Mouse (Mus musculus): Measurements from ENCODE around the gene Ano4. TPM values are rescaled to one million over a fixed set of nuclear protein-coding genes. Genes with fewer than 3 reads are reported as not detected.

Ano4 gene
- total RNA-seq, 2 experiments from 2014 or later: 18.7 to 23.1 TPM

DNA sequence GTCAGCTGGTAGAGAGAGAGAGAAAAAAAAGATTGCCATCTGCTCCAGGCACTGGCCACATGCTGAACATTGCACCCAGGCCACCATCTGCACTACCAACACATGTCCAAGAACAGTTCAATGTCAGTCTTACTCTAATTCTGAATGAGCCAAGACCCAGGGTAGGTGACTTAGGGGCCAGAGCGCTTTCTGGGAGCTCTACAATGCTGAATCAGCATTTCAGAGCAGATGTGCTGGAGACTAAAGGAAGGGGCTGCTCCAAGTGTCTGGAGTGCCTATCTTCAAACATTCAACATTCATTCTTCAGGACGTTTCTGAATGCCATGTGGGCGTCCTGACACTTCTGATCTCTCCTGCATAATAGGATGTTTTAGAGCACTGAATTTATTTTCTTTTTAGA lies 51.8 kb downstream of the Ano4 start:
- DNase-seq (ENCODE audit: low spot score in 2 of 2): no peak
- intact Hi-C loops (cut with DNase I): no loop called here

DNA sequence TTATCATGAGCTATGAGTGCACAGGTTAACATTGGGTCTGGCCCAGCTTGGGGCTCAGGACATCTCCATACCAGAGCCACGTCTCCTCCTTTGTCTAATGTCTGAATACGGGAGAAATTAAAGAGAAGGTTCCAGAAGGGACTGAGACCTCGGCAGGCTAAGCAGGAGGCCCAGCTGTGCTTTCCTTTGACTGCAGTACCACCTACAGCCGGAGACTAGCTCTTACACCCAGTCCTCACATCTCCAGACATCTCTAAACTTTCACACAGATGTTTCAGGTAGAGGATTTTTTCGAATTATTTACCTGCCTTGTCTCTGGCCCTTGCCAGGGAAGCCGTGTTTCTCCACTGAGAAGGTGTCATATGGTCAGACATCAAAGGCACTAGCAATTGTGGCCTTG lies 53.9 kb downstream of the Ano4 start:
- intact Hi-C loops (cut with DNase I): no loop called here
- peak in 1 of 2 experiments; percentile 14 for DNase-seq (ENCODE audit: low spot score in 2 of 2)

DNA sequence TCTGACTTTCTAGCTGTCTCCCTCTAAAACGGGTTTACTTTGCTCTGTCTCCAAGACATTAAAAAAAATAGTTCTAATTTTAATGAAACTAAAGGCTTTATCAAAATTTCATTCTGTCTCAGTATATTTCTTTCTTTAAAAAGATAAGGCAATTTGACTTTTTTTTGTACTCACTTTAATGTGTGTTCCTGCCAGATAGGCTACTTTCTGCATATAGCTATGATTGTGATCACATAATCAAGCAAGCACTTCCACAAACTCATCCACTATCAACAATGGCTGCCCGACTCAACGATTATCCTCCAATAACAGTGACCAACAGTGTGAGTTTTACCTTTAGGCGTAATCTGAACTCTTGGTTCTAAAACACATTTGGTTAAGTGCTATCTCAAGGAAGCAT lies 55.3 kb downstream of the Ano4 start:
- intact Hi-C loops (cut with DNase I): no loop called here
- no peak for DNase-seq (ENCODE audit: low spot score in 2 of 2)

DNA sequence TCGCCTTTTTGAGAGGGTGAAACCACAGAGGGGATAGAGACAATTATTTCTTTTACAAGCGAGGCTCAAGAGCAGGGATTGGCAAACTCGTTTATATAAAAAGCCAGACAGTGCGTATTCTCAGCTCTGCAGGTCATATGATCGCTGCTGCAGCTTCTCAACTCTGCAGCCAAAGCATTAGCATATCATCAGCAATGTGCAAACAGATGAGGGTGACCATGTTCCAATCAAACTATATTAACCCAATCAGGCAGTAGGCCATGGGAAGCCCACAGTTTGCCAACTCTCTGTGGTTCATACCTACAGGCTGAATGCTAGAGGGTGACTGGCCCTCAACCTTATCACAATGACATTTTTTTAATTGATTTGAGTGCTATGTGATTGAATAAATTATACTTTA lies 64.2 kb downstream of the Ano4 start:
- intact Hi-C loops (cut with DNase I): no loop called here
- DNase-seq (ENCODE audit: low spot score in 2 of 2): no peak

DNA sequence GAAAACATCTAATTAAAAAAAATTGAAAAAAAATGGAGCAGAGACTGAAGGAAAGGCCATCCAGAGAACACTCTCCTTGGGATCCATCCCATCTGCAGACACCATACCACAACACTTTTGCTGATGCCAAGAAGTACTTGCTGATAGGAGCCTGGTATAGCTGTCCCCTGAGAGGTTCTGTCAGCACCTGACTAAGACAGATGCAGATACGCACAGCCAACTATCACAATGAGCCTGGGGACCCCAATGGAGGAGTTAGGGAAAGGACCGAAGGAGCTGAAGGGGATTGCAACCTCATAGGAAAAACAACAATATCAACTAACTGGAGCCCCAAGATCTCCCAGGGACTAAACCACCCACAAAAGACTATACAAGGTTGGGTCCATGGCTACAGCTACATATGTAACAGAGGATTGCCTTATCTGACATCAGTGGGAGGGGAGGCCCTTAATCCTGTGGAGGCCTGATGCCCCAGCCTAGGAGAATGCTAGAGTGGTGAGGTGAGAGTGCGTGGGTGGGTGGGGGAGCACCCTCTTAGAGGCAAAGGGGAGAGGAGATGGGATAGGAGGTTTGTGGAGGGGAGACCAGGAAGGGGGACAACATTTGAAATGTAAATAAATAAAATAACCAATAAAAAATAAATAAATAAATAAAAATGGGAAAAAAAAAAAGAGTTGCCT lies 71.4 kb downstream of the Ano4 start:
- DNase-seq (ENCODE audit: low spot score in 2 of 2): no peak
- intact Hi-C loops (cut with DNase I): no loop called here

DNA sequence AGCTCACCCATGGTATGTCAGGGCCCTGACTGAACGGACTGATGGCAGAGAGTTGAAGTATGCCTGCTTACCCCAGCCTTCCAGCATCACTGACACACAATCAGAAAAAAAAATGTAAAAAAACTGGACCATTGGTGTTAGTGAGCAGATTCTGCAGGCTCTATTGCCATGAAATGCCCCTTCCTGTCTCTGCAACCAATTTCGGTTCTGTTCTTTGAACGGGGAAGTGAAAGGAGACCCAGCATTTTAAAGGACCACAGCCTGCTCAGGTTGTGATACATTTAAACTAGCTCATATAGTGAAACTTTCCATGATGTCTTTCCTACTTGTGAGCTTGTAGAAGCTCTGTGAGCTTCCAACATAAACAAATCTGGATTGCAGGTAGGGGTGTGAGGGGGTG lies 77.2 kb downstream of the Ano4 start:
- intact Hi-C loops (cut with DNase I): no loop called here
- DNase-seq (ENCODE audit: low spot score in 2 of 2): no peak

DNA sequence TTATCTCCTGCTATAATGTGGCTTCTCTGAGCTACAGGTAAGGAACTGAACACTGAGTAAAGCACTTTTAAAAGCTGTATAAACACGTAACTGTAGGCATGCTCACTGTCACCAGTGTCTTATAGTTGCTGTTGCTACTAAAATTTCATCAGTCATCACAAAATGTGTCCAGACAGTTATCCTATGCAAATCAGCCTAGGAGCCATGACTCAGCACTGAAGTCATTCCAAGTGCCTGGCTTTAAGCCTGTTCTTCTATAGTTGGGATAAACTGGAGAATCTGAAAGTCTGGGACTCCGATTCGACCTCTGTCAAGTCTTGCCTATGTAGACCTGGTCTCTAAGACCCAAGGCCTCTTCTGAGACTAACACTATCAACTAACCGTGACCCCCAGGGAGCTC lies 81.2 kb downstream of the Ano4 start:
- intact Hi-C loops (cut with DNase I): no loop called here
- DNase-seq (ENCODE audit: low spot score in 2 of 2): peak; percentile 45 to 48

DNA sequence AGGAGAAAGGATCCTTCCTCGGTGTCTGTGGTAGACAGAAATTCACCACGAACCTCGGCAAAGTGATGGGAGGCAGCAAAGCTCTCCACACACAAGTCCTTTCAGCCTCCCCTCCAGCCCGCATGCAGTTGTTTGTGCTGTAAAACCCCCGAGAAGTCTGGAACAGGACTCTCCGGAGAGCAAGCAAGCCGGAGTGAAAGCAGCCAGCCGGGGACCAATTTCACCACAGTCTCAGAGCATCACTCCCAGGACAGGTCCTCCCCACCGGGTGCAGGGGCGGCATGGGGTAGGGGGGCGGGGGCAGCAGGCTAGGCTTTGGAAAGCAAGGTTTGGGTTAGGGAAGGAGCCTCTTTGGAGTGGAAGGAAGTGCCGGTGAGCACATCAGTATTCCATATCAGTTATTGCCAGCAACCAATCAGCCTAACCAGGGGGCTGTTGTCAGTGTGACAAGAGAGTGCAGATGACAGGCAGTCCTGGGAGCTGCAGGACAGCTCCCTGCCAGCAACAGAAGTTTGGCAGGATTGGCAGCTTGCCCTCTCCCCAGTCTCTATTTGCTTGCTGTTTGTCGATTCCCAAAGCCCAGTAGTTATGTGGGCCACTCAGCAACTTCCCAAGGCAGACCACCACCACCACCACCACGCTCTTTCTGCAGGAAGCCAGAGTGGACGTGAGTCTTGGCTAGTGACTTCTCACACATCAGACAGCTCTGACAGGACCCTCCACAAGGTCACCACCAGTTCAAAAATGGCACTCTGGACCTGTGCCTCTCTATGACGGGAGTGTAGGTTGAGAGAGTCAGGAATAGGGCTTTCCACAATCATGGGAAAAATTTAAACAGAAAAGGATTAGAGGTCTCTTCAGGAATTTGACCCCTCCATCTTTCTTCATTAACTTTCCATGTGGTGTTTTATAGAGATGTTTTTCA lies 86.8 kb downstream of the Ano4 start:
- intact Hi-C loops (cut with DNase I): no loop called here
- DNase-seq (ENCODE audit: low spot score in 2 of 2): peak; percentile 33 to 42

DNA sequence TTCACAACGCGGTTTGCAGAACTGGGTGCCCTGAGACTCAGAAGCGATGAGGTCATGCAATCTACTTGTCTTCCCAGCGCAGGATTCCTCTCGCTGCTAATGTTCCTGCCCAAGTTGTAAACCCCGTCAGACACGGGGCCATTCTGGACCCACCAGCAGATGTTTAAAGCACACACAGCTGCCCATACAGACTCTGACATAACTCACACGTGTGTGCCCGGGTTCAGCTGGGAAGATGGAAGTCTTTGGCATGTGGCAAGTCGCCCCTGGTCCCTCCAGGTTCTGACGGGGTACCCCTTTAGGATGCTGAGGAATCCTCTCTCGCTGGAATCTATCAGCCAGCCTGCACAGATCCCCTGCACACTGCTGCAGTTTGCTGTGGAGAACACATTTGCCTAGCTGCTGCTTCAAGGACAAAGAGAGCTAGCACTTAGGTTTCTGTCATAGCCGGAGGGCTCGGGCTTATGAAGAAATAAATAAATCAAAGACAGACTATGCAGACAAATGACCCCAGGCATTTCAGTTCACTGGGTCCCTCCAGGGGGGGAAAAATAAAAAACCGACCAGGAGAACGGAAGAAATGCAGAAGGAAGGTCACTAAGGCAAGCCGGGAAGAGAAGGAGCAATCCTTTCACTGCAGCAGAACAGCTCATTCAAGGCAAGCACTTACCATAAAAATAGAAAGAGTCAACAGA lies 87.7 kb downstream of the Ano4 start:
- peak; percentile 38 to 39 for DNase-seq (ENCODE audit: low spot score in 2 of 2)
- intact Hi-C loops (cut with DNase I): no loop called here

DNA sequence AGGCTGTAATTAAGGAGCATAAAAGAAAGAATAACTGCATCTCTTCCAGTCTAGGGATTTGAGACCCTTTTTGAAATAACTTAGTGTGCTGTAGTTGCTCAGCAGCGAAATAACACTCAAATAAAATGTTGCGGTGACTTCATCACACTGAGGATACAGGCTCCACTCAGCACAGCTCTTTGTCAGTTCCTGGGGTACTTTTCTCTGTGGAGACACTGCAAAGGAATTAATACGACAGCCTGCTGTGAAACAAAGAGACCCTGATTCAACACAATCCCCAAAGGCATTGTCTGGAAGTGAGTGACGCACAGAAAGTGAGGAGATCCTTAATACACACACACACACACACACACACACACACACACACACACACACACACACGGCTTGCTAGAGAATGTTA lies 89.8 kb downstream of the Ano4 start:
- intact Hi-C loops (cut with DNase I): no loop called here
- no peak for DNase-seq (ENCODE audit: low spot score in 2 of 2)

DNA sequence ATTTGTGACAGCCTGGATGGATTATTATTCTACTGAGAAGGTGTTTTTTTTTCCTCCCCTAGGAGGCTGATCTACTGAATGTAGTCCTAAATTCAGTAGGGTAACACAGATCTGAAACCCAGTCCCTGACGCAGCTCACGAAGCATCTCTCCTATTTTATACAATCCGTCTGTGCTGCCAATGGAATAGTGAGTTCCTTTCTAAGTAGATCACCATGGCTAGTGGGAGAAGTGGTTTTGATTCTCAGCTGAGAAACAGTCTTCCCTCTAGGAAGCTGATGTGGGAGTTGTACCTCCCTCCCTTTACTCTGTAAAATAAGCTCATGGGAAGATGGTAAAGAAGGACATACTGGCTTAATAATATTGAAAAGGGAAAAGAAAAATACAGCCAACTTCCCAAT lies 90.8 kb downstream of the Ano4 start:
- intact Hi-C loops (cut with DNase I): no loop called here
- DNase-seq (ENCODE audit: low spot score in 2 of 2): no peak

DNA sequence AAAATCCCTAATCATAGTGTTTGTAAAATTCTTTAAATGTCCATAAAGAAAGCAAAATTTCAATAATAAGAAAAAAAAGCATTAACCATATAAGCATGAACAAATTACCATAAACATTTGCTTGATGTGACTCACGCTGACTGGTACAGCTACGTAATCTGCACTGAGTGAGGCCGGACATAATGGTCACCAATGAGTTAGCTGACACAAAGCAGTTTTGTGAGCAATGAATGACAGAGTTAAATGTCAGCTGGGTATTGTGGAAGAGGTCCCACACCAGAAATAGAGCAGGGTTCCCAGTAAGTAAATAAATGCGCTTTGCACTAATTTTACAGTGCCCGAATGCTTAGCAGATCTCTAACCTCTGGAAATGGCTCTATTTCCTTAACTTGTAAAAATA lies 91.9 kb downstream of the Ano4 start:
- no peak for DNase-seq (ENCODE audit: low spot score in 2 of 2)
- intact Hi-C loops (cut with DNase I): no loop called here

DNA sequence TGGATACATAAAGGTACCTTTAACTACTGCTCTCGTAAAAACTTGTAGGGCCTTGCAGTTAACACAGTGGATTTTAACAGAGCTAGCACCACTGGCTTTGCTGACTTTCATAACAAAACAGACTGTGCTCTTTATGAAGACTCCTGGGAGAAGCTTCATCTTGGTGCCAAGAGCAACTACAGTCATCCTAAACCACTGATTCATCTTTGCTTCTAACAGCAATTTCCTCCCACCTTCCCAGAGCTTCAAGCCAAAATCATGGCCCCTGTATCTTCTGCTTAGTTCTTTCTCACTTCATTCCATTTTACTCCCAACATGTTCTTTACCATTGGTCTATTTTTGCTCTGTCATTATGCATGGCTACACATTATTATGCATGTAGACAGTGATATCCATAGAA lies 100.8 kb downstream of the Ano4 start:
- intact Hi-C loops (cut with DNase I): no loop called here
- DNase-seq (ENCODE audit: low spot score in 2 of 2): peak in 1 of 2 experiments; percentile 34

DNA sequence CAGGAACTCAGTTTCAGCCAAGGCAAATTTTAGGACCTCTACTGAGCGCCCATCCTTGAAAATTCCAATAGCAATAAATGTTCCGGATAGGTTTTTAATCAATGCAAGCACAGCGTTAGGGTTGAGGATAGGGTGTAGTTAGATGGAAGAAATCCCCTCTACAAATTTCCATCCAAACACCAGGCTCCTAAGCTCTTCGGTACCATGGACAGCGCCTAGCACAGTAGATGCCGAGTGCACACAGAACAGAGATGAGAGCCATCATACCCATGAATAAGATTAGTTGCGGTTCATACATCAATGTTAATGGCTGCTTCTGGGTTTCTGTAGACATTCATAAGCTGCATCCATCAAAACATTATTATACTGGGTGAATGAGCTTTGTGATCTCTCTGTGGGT lies 120.0 kb downstream of the Ano4 start:
- intact Hi-C loops (cut with DNase I): no loop called here
- DNase-seq (ENCODE audit: low spot score in 2 of 2): no peak

DNA sequence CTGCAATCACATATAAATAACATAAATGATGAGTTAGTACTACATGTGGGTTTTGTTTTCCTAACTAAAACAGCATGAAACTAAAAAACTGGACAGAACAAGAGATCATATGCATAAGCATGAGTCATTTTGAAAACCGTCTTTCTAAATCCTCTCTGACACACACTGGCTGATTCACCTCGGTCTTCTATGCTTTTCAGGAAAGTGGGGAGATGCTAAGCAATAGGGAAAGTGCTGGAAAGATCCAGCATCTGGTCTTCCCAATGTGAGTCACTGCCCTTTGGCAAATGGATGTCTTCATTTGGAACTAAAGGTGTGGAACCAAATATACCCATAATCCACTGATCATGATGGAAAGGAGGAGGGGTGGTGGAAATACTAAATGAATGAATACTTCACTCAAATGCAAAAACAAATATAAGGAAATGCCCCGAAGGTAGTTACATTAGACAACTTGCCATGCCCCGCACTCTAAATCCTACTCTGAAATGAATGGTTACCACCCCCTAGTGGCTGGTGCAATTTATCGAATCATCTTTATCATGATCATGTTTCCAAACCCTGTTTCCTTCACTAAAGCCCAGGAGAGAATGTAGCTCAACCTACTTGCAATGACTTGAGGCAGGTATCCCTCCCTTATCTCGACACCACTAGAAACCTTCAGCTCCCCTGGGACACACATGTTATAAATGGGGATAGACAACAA lies 122.1 kb downstream of the Ano4 start:
- intact Hi-C loops (cut with DNase I): no loop called here
- no peak for DNase-seq (ENCODE audit: low spot score in 2 of 2)

DNA sequence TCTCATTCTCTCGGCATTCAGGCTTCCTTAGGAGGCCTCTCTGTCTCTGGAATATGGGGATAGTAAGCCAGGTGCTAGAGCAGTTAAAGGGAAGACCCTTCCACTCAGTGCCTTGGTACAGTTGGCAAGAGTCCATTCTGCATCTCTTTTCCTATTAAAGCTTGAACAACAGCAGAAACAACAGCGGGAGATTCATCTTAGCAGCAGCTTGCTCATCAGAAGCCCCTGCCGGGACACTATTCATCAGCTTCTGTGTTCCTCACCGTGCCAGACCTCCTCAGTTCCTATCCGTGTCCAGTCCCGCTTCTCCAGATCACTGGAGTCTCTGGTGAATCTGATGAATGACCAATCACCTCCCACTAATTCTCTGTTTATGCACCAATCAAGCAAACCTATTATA lies 128.5 kb downstream of the Ano4 start:
- intact Hi-C loops (cut with DNase I): no loop called here
- DNase-seq (ENCODE audit: low spot score in 2 of 2): no peak

DNA sequence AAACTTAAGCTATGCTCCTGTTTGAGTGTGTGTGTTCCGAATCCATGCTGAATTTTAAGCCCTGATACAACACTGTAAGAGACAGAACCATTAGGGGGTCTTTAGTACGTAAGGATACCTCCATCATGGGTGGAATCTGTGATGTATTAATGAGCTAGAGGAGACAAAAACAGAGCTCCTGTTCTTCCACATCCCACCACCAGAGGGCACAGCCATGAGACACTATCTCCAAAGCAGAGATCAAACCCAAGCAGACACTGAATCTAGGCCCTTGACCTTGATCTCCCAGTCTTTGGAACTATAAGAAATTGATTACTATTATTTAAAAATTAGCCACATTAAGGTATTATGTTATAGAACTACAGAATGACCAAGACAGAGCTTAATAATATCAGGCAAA lies 138.7 kb downstream of the Ano4 start:
- intact Hi-C loops (cut with DNase I): no loop called here
- peak in 1 of 2 experiments; percentile 46 for DNase-seq (ENCODE audit: low spot score in 2 of 2)

DNA sequence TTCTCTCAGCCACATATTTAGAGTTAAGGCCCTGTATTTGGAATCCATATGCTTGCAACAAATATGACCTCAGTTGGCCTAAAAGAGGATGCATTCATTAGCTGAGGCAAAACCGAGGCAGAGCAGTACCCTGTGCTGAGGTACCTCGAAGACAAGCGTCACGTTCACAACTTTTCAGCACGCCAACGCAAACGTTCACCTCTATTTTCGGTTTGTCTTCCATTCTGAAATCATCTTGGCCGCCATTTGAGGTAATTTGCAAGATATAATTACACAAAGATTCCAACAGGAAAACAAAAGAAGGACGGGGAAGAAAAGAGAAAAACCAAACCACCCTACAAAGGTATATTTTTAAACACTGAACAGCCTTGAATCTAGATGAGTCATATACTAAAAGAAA lies 148.1 kb downstream of the Ano4 start:
- peak; percentile 35 to 44 for DNase-seq (ENCODE audit: low spot score in 2 of 2)
- intact Hi-C loops (cut with DNase I): no loop called here

DNA sequence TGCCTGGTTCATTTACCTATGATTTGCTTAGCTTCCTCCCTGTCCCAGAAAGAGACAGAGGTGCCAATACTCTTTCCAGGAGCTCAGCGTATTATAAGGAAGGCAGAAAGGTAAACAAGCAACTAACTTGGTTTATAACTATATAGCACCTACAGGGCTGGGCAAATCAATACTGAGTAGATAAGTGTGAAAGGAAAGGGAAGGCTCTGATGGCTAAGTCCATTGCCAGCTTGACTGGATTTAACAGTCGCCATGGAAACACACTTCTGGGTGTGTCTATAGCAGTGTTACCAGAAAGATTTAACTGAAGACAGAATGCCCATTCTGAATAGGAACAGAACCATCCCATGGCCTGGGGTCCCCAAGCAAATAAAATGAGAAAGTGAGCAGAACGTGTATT lies 149.5 kb downstream of the Ano4 start:
- no peak for DNase-seq (ENCODE audit: low spot score in 2 of 2)
- intact Hi-C loops (cut with DNase I): no loop called here

DNA sequence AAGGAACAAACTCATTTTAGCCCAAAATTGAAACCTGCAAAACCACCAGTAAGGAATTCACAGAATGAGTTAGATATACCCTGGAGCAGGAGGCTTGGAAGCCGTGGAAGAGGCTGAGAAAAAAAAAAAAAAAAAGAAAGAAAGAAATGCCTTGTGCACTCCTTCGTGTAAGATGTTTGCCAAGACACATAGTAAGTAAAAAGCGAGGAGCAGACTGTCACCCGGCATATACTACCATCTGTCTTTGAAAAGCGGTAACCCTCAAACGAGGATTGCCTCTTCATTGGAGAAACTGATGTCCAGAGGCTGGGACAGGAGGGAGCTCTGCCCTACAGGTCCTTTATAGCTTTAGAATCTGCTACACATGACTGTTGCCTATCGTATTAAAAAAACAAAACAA lies 150.1 kb downstream of the Ano4 start:
- intact Hi-C loops (cut with DNase I): no loop called here
- DNase-seq (ENCODE audit: low spot score in 2 of 2): peak in 1 of 2 experiments; percentile 9

Data from left cerebral cortex, postnatal 14 days (tissue).